Mouse (Mus musculus) erythroblast, embryonic 14.5 days (primary cell): ENCODE measurements around the gene Nmur1.

Source experiments
- GATA1 ChIP-seq: IDR thresholded peaks from 2 replicates; pipeline ENCODE4 v1.6.1; 2012; ENCODE audit warnings: low read length, inconsistent platforms, mixed read lengths
- TAL1 ChIP-seq: IDR thresholded peaks from 3 replicates; pipeline ENCODE4 v1.6.1; 2012; ENCODE audit warnings: low read length, inconsistent platforms, mixed read lengths

- no peak for TF ChIP-seq TAL1
- TF ChIP-seq GATA1, result no peak
Measured at GRCm38 (mm10) chr1:86414715-86415114, 11.3 kb downstream of the Nmur1 start.
